Mouse (Mus musculus) spleen, postnatal 10 days (tissue): ENCODE results near the gene Snx17.
A peak's percentile ranks its signal among the peaks of the same experiment; 100 is the strongest.

Experiments
- DNase-seq, 2 experiments: peaks; one replicate each; pipeline ENCODE4 v3.0.0; 2021 to 2022; ENCODE audit warnings: low spot score in 2 of 2

Snx17 gene

GRCm38 (mm10) chr5:31226641-31227040, 33.6 kb downstream of the Snx17 start:
- no peak for DNase-seq

GRCm38 (mm10) chr5:31240637-31241521, 47.9 kb downstream of the Snx17 start, which contains the start of the genes Nrbp1 and Gm9970:
Gene Nrbp1, plus strand, starts transcription at chr5:31240864.
Gene Gm9970, minus strand, starts transcription at chr5:31241232.
- DNase-seq: peak; percentile 92 to 97

GRCm38 (mm10) chr5:31241522-31242034, 48.6 kb downstream of the Snx17 start:
- DNase-seq: no peak

GRCm38 (mm10) chr5:31242191-31242590, 49.2 kb downstream of the Snx17 start:
- DNase-seq: no peak
